Mouse (Mus musculus): ENCODE results near the gene Wnt5b. TPM values are rescaled to one million over a fixed set of nuclear protein-coding genes. Genes with fewer than 3 reads are reported as not detected.
A peak's percentile ranks its signal among the peaks of the same experiment; 100 is the strongest.

Gene Wnt5b
- total RNA-seq, 2 experiments from 2014 or later = not detected

- peak; percentile 67 for ATAC-seq (ENCODE audit: poor library complexity, severe bottlenecking)
Observed at GRCm38 (mm10) chr6:119395421-119396308, 148.5 kb downstream of the Wnt5b start.

GRCm38 (mm10) chr6:119392836-119393235, 151.3 kb downstream of the Wnt5b start:
- no peak for ATAC-seq (ENCODE audit: poor library complexity, severe bottlenecking)

GRCm38 (mm10) chr6:119390728-119391127, 153.4 kb downstream of the Wnt5b start:
- peak; percentile 17 for ATAC-seq (ENCODE audit: poor library complexity, severe bottlenecking)

GRCm38 (mm10) chr6:119389089-119389488, 155.1 kb downstream of the Wnt5b start:
- ATAC-seq (ENCODE audit: poor library complexity, severe bottlenecking) = peak; percentile 9

GRCm38 (mm10) chr6:119388650-119389012, 155.5 kb downstream of the Wnt5b start:
- peak; percentile 94 for ATAC-seq (ENCODE audit: poor library complexity, severe bottlenecking)

GRCm38 (mm10) chr6:119387801-119388649, 156.1 kb downstream of the Wnt5b start:
- peak; percentile 25 for ATAC-seq (ENCODE audit: poor library complexity, severe bottlenecking)

GRCm38 (mm10) chr6:119386821-119387220, 157.3 kb downstream of the Wnt5b start:
- no peak for ATAC-seq (ENCODE audit: poor library complexity, severe bottlenecking)

GRCm38 (mm10) chr6:119386421-119386820, 157.7 kb downstream of the Wnt5b start:
- ATAC-seq (ENCODE audit: poor library complexity, severe bottlenecking) = no peak

- no peak for ATAC-seq (ENCODE audit: poor library complexity, severe bottlenecking)
Observed at GRCm38 (mm10) chr6:119385668-119386067, 158.5 kb downstream of the Wnt5b start.

Other genes starting within 250 kb of the Wnt5b start
- gene Lrtm2, start 213.6 kb downstream of the Wnt5b start, total RNA-seq (2015) = 0.23 TPM in 1 of 2 replicates, not detected in the other
- not detected in 2 replicates for gene Lrtm2, start 213.6 kb downstream of the Wnt5b start, total RNA-seq (2017)
- gene Adipor2, start 126.6 kb downstream of the Wnt5b start, total RNA-seq (2015) = 64.1 and 69.9 TPM in 2 replicates
- 94.1 and 98.6 TPM in 2 replicates for gene Adipor2, start 126.6 kb downstream of the Wnt5b start, total RNA-seq (2017)
- 38.4 and 40.4 TPM in 2 replicates for gene Fbxl14, start 64.7 kb downstream of the Wnt5b start, total RNA-seq (2015)
- 40.1 and 42.2 TPM in 2 replicates for gene Fbxl14, start 64.7 kb downstream of the Wnt5b start, total RNA-seq (2017)